Mouse (Mus musculus) embryonic facial prominence, embryonic 14.5 days (tissue): Measurements from ENCODE around the gene Myo3b. TPM values are rescaled to one million over a fixed set of nuclear protein-coding genes. Genes with fewer than 3 reads are reported as not detected.

Experiments used
- ATAC-seq: fragments of 200-750 bp; cut with Nextera tagmentation; 2 replicates; pipeline ENCODE4 v1.8.0; 2017; ENCODE audit warnings: low read depth, moderate number of reproducible peaks, moderate TSS enrichment
- DNase-seq: peaks from one replicate; pipeline ENCODE4 v3.0.0-alpha.2; 2015; ENCODE audit warnings: low spot score
- H3K27ac ChIP-seq: fragments of 300-500 bp; sonication (generic); replicated peaks from 2 replicates; pipeline ENCODE4 v1.5.1; 2014; ENCODE audit warnings: low read depth, mild to moderate bottlenecking, low read length, moderate library complexity
- H3K27me3 ChIP-seq: fragments of 300-500 bp; sonication (generic); replicated peaks from 2 replicates; pipeline ENCODE4 v1.6.1; 2014; ENCODE audit warnings: low read length; ENCODE audit not compliant: control insufficient read depth, insufficient read depth
- H3K36me3 ChIP-seq: fragments of 300-500 bp; sonication (generic); 2 replicates; pipeline ENCODE4 v1.6.1; 2014; ENCODE audit warnings: low read length, mixed read lengths; ENCODE audit not compliant: control insufficient read depth, insufficient read depth
- H3K4me1 ChIP-seq: fragments of 300-500 bp; sonication (generic); 2 replicates; pipeline ENCODE4 v1.6.1; 2014; ENCODE audit warnings: antibody characterized with exemption, low read length; ENCODE audit not compliant: control insufficient read depth, insufficient read depth
- H3K4me2 ChIP-seq: fragments of 300-500 bp; sonication (generic); 2 replicates; pipeline ENCODE4 v1.6.1; 2014; ENCODE audit warnings: low read depth, mild to moderate bottlenecking, low read length, moderate library complexity, mixed read lengths
- H3K4me3 ChIP-seq: fragments of 300-500 bp; sonication (generic); 2 replicates; pipeline ENCODE4 v1.5.1; 2014; ENCODE audit warnings: low read depth, mild to moderate bottlenecking, low read length
- H3K9ac ChIP-seq: fragments of 300-500 bp; sonication (generic); 2 replicates; pipeline ENCODE4 v1.6.1; 2014; ENCODE audit warnings: low read depth, mild to moderate bottlenecking, low read length, moderate library complexity, mixed read lengths
- H3K9me3 ChIP-seq: fragments of 300-500 bp; sonication (generic); 2 replicates; pipeline ENCODE4 v1.6.1; 2016; ENCODE audit warnings: low read length; ENCODE audit not compliant: control insufficient read depth
- WGBS: fragments of 180-500 bp; shearing (Covaris S2); extraction: QIAGEN DNeasy Blood & Tissue Kit; methylation state at CpG from one replicate; pipeline ENCODE4 v1.1.7; 2014; 5-methylcytosine and 5-hydroxymethylcytosine counted together
- polyA plus RNA-seq: library from polyadenylated mRNA; unstranded; fragments of >200 nt; fragmentation: Nextera tagmentation; extraction: Ambion mirVana; gene quantifications from 2 replicates; pipeline ENCODE4 v1.2.1, GENCODE M21; 2014

Gene Myo3b
- polyA plus RNA-seq, 1 experiment from 2014 or later = not detected

- no peak overlapping the region for H3K9ac ChIP-seq
- ATAC-seq (no peak), DNase-seq (no peak)
- H3K36me3 ChIP-seq = no peaks in the 10 kb centered on the region
- no peak overlapping the region for H3K4me3 ChIP-seq
- no peaks in the 10 kb centered on the region for H3K9me3 ChIP-seq
- peaks cover 18% of the 10 kb centered on the region; the same call in 1 of the 2 replicates for H3K27me3 ChIP-seq
- no peak overlapping the region for H3K4me2 ChIP-seq
- H3K4me1 ChIP-seq = 0 out of 2 replicates have a peak, but pooled peaks cover 8% of the 10 kb centered on the region
- no peak overlapping the region for H3K27ac ChIP-seq
- WGBS = 56% methylated on average over 3 of the region's 3 CpGs
Measured at GRCm38 (mm10) chr2:70129566-70129965, 90.6 kb downstream of the Myo3b start.

DNA sequence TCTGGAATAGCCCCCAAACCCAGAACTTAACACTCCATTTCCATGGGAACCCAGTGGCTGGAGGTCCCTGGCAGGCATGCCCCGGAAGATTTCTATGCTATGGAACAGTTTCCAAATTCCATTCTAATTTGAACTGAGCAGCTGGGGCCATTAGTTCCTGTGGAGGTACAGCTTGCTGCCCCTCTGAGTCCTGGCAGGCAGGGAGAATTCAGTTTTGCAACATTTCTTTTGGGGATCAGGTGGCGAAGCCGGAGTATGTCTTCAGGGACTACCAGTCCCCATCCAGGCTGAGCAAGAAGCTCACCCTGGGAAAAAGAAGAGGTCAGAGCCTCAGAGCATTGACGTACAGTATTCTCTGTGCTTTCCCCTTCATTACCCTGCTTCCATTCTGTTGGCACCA lies 94.4 kb downstream of the Myo3b start:
- DNase-seq (no peak), ATAC-seq (no peak)
- Histone ChIP-seq H3K9ac (no peak overlapping the region), H3K4me2 (no peak overlapping the region), H3K27me3 (peaks cover 7% of the 10 kb centered on the region; the same call in 1 of the 2 replicates), H3K27ac (no peak overlapping the region), H3K9me3 (no peaks in the 10 kb centered on the region), H3K4me3 (no peak overlapping the region), H3K36me3 (no peaks in the 10 kb centered on the region), H3K4me1 (no peaks in the 10 kb centered on the region)
- WGBS = 71% methylated on average over 4 of the region's 4 CpGs

DNA sequence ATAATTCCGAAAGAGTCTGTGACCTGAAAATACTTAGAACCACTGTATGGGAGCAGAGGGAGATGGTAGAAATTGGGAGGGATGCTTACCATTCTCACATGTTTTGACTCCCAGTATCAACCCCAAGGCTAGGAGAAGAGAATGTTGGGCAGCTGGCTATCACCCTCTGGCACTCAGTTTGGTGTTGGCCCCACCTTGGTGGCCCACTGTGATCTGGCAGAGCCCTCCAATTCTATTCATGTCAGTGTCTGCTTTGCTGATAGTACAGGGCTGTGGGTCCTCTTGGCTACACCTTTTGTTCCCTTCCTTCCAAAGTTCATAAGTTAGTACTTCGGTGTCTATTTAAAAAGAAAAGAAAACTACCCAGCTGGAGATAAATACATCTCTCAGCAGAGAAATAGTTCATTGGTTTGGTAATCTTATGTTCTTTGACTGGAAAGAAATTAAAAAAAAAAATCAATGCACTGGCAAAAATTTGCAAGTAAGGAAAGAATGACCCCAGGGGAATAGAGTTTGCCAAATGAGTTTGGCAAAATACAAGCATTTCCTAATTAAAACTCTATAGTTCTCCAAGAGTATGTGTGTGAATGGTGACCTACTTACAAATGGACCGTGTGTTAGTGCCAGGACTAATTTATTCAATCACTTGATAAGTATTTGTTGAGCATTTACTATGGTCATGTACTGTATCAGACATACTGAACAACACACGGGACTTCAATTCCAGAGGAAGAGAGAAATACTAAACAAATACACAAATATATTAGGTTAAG lies 98.5 kb downstream of the Myo3b start:
- Histone ChIP-seq H3K4me2 (no peak overlapping the region), H3K9ac (no peak overlapping the region), H3K4me3 (no peak overlapping the region), H3K27ac (no peak overlapping the region), H3K27me3 (no peaks in the 10 kb centered on the region), H3K4me1 (no peaks in the 10 kb centered on the region), H3K36me3 (no peaks in the 10 kb centered on the region), H3K9me3 (no peaks in the 10 kb centered on the region)
- DNase-seq (no peak), ATAC-seq (no peak)
- WGBS = 88% methylated on average over 4 of the region's 4 CpGs

DNA sequence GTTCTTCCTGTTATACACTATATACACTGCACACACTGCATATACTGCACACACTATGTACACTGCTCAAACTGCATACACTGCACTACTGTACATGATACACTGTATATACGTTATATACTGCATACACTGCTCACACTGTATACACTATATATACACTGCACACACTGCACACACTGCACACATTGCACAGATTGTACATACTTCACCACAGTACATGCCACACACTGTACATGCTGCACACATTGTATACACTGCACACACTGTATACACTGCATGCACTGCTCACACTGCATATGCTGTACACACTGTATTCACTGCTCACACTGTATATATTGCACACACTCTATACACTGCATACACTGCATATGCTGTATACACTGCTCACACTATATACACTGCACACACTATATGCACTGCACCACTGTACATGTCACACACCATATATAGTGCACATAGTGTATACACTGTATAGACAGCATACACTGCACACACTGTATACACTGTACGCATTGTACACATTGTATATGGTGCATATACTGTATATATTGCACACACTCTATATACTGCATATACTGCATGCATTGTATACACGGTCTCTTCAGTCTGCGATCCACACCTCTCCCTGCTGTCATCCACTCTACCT lies 104.7 kb downstream of the Myo3b start:
- Histone ChIP-seq H3K9me3 (no peaks in the 10 kb centered on the region), H3K4me2 (no peak overlapping the region), H3K27me3 (no peaks in the 10 kb centered on the region), H3K9ac (no peak overlapping the region), H3K36me3 (no peaks in the 10 kb centered on the region), H3K4me3 (no peak overlapping the region), H3K4me1 (no peaks in the 10 kb centered on the region), H3K27ac (no peak overlapping the region)
- DNase-seq (no peak), ATAC-seq (no peak)
- WGBS = 93% methylated on average over 4 of the region's 4 CpGs

- ATAC-seq (no peak), DNase-seq (no peak)
- H3K9ac ChIP-seq = no peak overlapping the region
- H3K4me3 ChIP-seq = no peak overlapping the region
- H3K36me3 ChIP-seq = no peaks in the 10 kb centered on the region
- H3K27me3 ChIP-seq = no peaks in the 10 kb centered on the region
- no peak overlapping the region for H3K4me2 ChIP-seq
- WGBS = 51% methylated on average over 12 of the region's 12 CpGs
- no peaks in the 10 kb centered on the region for H3K9me3 ChIP-seq
- no peaks in the 10 kb centered on the region for H3K4me1 ChIP-seq
- no peak overlapping the region for H3K27ac ChIP-seq
Measured at GRCm38 (mm10) chr2:70146993-70147581, 108.2 kb downstream of the Myo3b start.

DNA sequence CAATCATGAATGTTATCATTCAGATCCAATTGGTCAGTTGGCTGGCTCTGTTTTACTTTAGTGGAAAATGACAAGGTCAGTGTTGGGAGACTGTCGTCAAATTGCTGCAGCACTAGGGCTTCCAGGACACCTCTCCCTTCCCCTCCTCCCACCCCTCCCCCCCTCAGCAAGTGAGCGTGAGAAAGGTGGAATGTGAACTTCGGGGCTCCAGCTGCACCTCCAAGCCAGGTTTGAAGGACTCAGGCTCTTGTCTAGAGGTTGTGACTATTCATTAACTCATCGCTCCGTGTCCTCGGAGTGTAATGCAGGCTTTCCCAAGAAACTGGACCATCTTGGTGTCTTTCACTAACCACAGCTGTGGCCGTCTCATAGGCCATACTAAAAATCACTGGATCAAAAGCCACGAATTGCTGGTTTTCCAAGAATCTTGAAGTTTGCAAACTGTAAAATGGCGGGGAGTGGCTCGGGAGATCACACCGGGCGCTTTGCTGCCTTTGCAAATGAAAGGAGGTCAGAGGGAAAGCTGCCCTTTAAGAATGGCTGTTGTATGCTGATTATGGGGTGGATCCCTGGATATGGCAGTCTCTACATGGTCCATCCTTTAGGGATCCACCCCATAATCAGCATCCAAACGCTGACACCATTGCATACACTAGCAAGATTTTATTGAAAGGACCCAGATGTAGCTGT lies 110.0 kb downstream of the Myo3b start:
- ATAC-seq (no peak), DNase-seq (no peak)
- Histone ChIP-seq H3K36me3 (no peaks in the 10 kb centered on the region), H3K27ac (no peak overlapping the region), H3K4me1 (no peaks in the 10 kb centered on the region), H3K4me2 (no peak overlapping the region), H3K27me3 (no peaks in the 10 kb centered on the region), H3K9me3 (no peaks in the 10 kb centered on the region), H3K9ac (no peak overlapping the region), H3K4me3 (no peak overlapping the region)
- 75% methylated on average over 13 of the region's 13 CpGs for WGBS

GRCm38 (mm10) chr2:70150399-70151035 lies 111.6 kb downstream of the Myo3b start:
- Histone ChIP-seq H3K9me3 (no peaks in the 10 kb centered on the region), H3K4me3 (no peak overlapping the region), H3K36me3 (no peaks in the 10 kb centered on the region), H3K9ac (no peak overlapping the region), H3K4me2 (no peak overlapping the region), H3K27me3 (no peaks in the 10 kb centered on the region), H3K4me1 (no peaks in the 10 kb centered on the region), H3K27ac (no peak overlapping the region)
- DNase-seq (no peak), ATAC-seq (no peak)
- 68% methylated on average over 6 of the region's 6 CpGs for WGBS

- Histone ChIP-seq H3K36me3 (no peaks in the 10 kb centered on the region), H3K4me3 (no peak overlapping the region), H3K27me3 (no peaks in the 10 kb centered on the region), H3K9ac (no peak overlapping the region), H3K27ac (no peak overlapping the region), H3K9me3 (no peaks in the 10 kb centered on the region), H3K4me1 (no peaks in the 10 kb centered on the region), H3K4me2 (no peak overlapping the region)
- WGBS = 60% methylated on average over 3 of the region's 3 CpGs
- DNase-seq (no peak), ATAC-seq (no peak)
Measured at GRCm38 (mm10) chr2:70151930-70152329, 113.0 kb downstream of the Myo3b start.
